Mouse (Mus musculus) neural tube, embryonic 11.5 days (tissue): Measurements from ENCODE around the gene Tmem189. TPM values are rescaled to one million over a fixed set of nuclear protein-coding genes. Genes with fewer than 3 reads are reported as not detected.
A peak's percentile ranks its signal among the peaks of the same experiment; 100 is the strongest.

Source experiments
- ATAC-seq: fragments of 200-750 bp; cut with Nextera tagmentation; 2 replicates; pipeline ENCODE4 v1.8.0; 2017; ENCODE audit warnings: moderate number of reproducible peaks, mild to moderate bottlenecking, moderate TSS enrichment, moderate library complexity; ENCODE audit not compliant: insufficient read depth, low FRiP score, low TSS enrichment
- DNase-seq: peaks from one replicate; pipeline ENCODE4 v3.0.0-alpha.2; 2015; ENCODE audit warnings: low spot score
- H3K27ac ChIP-seq: fragments of 300-500 bp; sonication (generic); 2 replicates; pipeline ENCODE4 v1.5.1; 2014; ENCODE audit warnings: low read depth, mild to moderate bottlenecking, low read length
- H3K27me3 ChIP-seq: fragments of 300-500 bp; sonication (generic); 2 replicates; pipeline ENCODE4 v1.6.1; 2014; ENCODE audit warnings: mild to moderate bottlenecking, low read length, mixed read lengths; ENCODE audit not compliant: control insufficient read depth, insufficient read depth
- H3K36me3 ChIP-seq: fragments of 300-500 bp; sonication (generic); 2 replicates; pipeline ENCODE4 v1.6.1; 2014; ENCODE audit warnings: mild to moderate bottlenecking, low read length, moderate library complexity, mixed read lengths; ENCODE audit not compliant: control insufficient read depth, insufficient read depth
- H3K4me1 ChIP-seq: fragments of 300-500 bp; sonication (generic); 2 replicates; pipeline ENCODE4 v1.6.1; 2014; ENCODE audit warnings: low read length, mixed read lengths; ENCODE audit not compliant: control insufficient read depth, insufficient read depth
- H3K4me2 ChIP-seq: fragments of 300-500 bp; sonication (generic); 2 replicates; pipeline ENCODE4 v1.6.1; 2014; ENCODE audit warnings: low read depth, mild to moderate bottlenecking, moderate library complexity
- H3K4me3 ChIP-seq: fragments of 300-500 bp; sonication (generic); 2 replicates; pipeline ENCODE4 v1.5.1; 2014; ENCODE audit warnings: low read depth, low read length
- H3K9ac ChIP-seq: fragments of 300-500 bp; sonication (generic); 2 replicates; pipeline ENCODE4 v1.6.1; 2014; ENCODE audit warnings: mild to moderate bottlenecking, low read length
- H3K9me3 ChIP-seq: fragments of 300-500 bp; sonication (generic); 2 replicates; pipeline ENCODE4 v1.6.1; 2016; ENCODE audit warnings: low read length; ENCODE audit not compliant: control insufficient read depth
- WGBS: fragments of 180-500 bp; shearing (Covaris S2); extraction: QIAGEN DNeasy Blood & Tissue Kit; methylation state at CpG from one replicate; pipeline ENCODE4 v1.1.7; 2014; 5-methylcytosine and 5-hydroxymethylcytosine counted together
- polyA plus RNA-seq: library from polyadenylated mRNA; unstranded; fragments of >200 nt; fragmentation: Nextera tagmentation; extraction: Ambion mirVana; gene quantifications from 2 replicates; pipeline ENCODE4 v1.2.1, GENCODE M21; 2014

The Tmem189 gene
- 40.4 and 40.9 TPM in 2 replicates for polyA plus RNA-seq

- no peak for ATAC-seq
- no peak within 1 kb of the TSS for H3K27ac ChIP-seq
- peaks cover 37% of the 10 kb centered on the region for H3K27me3 ChIP-seq
Measured at GRCm38 (mm10) chr2:167689501-167690218, at the start of gene Tmem189. Gene Tmem189, minus strand, starts transcription at chr2:167689822.

GRCm38 (mm10) chr2:167739030-167739429, 49.4 kb upstream of the Tmem189 start:
- H3K4me1 ChIP-seq, result no peaks in the 10 kb centered on the region
- no peaks in the 10 kb centered on the region for H3K9me3 ChIP-seq
- H3K27ac ChIP-seq, result no peak overlapping the region
- H3K36me3 ChIP-seq, result no peaks in the 10 kb centered on the region
- WGBS, result 50% methylated on average over 6 of the region's 6 CpGs
- no peak for DNase-seq
- H3K4me2 ChIP-seq, result no peak overlapping the region
- no peak for ATAC-seq
- no peak overlapping the region for H3K4me3 ChIP-seq
- H3K9ac ChIP-seq, result no peak overlapping the region
- H3K27me3 ChIP-seq, result no peaks in the 10 kb centered on the region

More at GRCm38 (mm10) chr2:167689501-167690218, at the start of gene Tmem189:
- no peaks in the 10 kb centered on the region for H3K9me3 ChIP-seq
- peaks cover 8% of the 10 kb centered on the region for H3K4me1 ChIP-seq
- peak within 1 kb of the TSS; percentile 60 for H3K9ac ChIP-seq
- peak; percentile 70 for DNase-seq
- peak within 1 kb of the TSS; percentile 87 for H3K4me2 ChIP-seq
- WGBS, result under 1% methylated on average over 84 of the region's 99 CpGs
- peak within 1 kb of the TSS; percentile 46 for H3K4me3 ChIP-seq
- no peaks in the 10 kb centered on the region for H3K36me3 ChIP-seq

- Histone ChIP-seq H3K36me3 (no peaks in the 10 kb centered on the region), H3K4me1 (no peaks in the 10 kb centered on the region), H3K4me2 (no peak overlapping the region), H3K9ac (no peak overlapping the region), H3K9me3 (no peaks in the 10 kb centered on the region), H3K27ac (no peak overlapping the region), H3K4me3 (no peak overlapping the region), H3K27me3 (no peaks in the 10 kb centered on the region)
- 75% methylated on average over 10 of the region's 10 CpGs for WGBS
- ATAC-seq (no peak), DNase-seq (no peak)
Measured at GRCm38 (mm10) chr2:167734861-167735260, 45.2 kb upstream of the Tmem189 start.

- no peak overlapping the region for H3K4me3 ChIP-seq
- H3K9me3 ChIP-seq, result 0 out of 2 replicates have a peak, but pooled peaks cover 2% of the 10 kb centered on the region
- H3K27me3 ChIP-seq, result no peaks in the 10 kb centered on the region
- no peak overlapping the region for H3K4me2 ChIP-seq
- DNase-seq, result no peak
- no peak overlapping the region for H3K27ac ChIP-seq
- no peaks in the 10 kb centered on the region for H3K36me3 ChIP-seq
- H3K9ac ChIP-seq, result no peak overlapping the region
- no peak for ATAC-seq
- no peaks in the 10 kb centered on the region for H3K4me1 ChIP-seq
- 62% methylated on average over 13 of the region's 13 CpGs for WGBS
Measured at GRCm38 (mm10) chr2:167731149-167731548, 41.5 kb upstream of the Tmem189 start.

GRCm38 (mm10) chr2:167730036-167730435, 40.4 kb upstream of the Tmem189 start:
- Histone ChIP-seq H3K27ac (no peak overlapping the region), H3K4me2 (no peak overlapping the region), H3K4me3 (no peak overlapping the region), H3K9me3 (0 out of 2 replicates have a peak, but pooled peaks cover 3% of the 10 kb centered on the region), H3K36me3 (no peaks in the 10 kb centered on the region), H3K9ac (no peak overlapping the region), H3K27me3 (no peaks in the 10 kb centered on the region), H3K4me1 (no peaks in the 10 kb centered on the region)
- ATAC-seq, result no peak
- no peak for DNase-seq
- 82% methylated on average over 7 of the region's 7 CpGs for WGBS

- H3K4me2 ChIP-seq, result no peak overlapping the region
- H3K4me3 ChIP-seq, result no peak overlapping the region
- no peaks in the 10 kb centered on the region for H3K4me1 ChIP-seq
- no peaks in the 10 kb centered on the region for H3K36me3 ChIP-seq
- no peak overlapping the region for H3K27ac ChIP-seq
- H3K27me3 ChIP-seq, result no peaks in the 10 kb centered on the region
- DNase-seq (no peak), ATAC-seq (no peak)
- H3K9me3 ChIP-seq, result 0 out of 2 replicates have a peak, but pooled peaks cover 3% of the 10 kb centered on the region
- WGBS, result 71% methylated on average over 13 of the region's 13 CpGs
- H3K9ac ChIP-seq, result no peak overlapping the region
Measured at GRCm38 (mm10) chr2:167727161-167727560, 37.5 kb upstream of the Tmem189 start.

GRCm38 (mm10) chr2:167725879-167726278, 36.3 kb upstream of the Tmem189 start:
- Histone ChIP-seq H3K4me1 (no peaks in the 10 kb centered on the region), H3K4me3 (no peak overlapping the region)

GRCm38 (mm10) chr2:167723589-167724206, 34.1 kb upstream of the Tmem189 start:
- H3K9ac ChIP-seq, result no peak overlapping the region
- no peaks in the 10 kb centered on the region for H3K27me3 ChIP-seq
- no peak for DNase-seq
- no peak overlapping the region for H3K4me3 ChIP-seq
- ATAC-seq, result no peak
- 0 out of 2 replicates have a peak, but pooled peaks cover 3% of the 10 kb centered on the region for H3K9me3 ChIP-seq
- no peaks in the 10 kb centered on the region for H3K36me3 ChIP-seq
- WGBS, result 85% methylated on average over 11 of the region's 11 CpGs
- no peaks in the 10 kb centered on the region for H3K4me1 ChIP-seq
- H3K27ac ChIP-seq, result no peak overlapping the region
- no peak overlapping the region for H3K4me2 ChIP-seq

More at GRCm38 (mm10) chr2:167725879-167726278, 36.3 kb upstream of the Tmem189 start:
- no peak for DNase-seq
- 90% methylated on average over 10 of the region's 10 CpGs for WGBS
- no peak for ATAC-seq
- H3K36me3 ChIP-seq, result no peaks in the 10 kb centered on the region
- H3K9me3 ChIP-seq, result 0 out of 2 replicates have a peak, but pooled peaks cover 3% of the 10 kb centered on the region
- H3K27ac ChIP-seq, result no peak overlapping the region
- no peak overlapping the region for H3K4me2 ChIP-seq
- no peak overlapping the region for H3K9ac ChIP-seq
- no peaks in the 10 kb centered on the region for H3K27me3 ChIP-seq
